Mouse (Mus musculus): Measurements from ENCODE around the gene Adipor2. TPM values are rescaled to one million over a fixed set of nuclear protein-coding genes. Genes with fewer than 3 reads are reported as not detected.

Adipor2 gene
- polyA plus RNA-seq, 1 experiment from 2014 or later = 29.0 TPM

DNA sequence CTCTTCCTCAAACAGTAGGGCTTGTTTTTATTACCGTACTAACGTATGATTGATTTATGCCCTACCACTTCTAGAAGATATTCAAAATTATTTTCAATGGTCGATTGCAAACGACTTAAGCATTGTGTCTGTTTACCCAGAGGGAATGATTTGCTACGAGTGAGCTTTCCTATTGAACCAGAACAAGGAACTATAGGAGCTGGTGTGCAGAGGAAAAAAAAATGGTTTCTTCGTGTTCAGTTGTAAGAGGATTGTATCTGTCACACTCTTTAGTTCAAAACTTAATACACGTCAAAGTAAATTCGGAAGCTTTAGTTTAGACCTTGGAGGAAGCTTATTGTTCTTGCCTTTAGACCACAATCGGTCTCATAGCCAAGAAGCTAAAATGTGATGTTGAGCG, 28.4 kb downstream of the Adipor2 start:
- peak; percentile 40 for DNase-seq
- H3K4me3 ChIP-seq (ENCODE audit: low read depth, low read length) = peak overlapping the region; percentile 81
- peaks cover 7% of the 10 kb centered on the region; the same call in 1 of the 2 replicates for H3K4me1 ChIP-seq (ENCODE audit: insufficient read depth)
- no peak for TF ChIP-seq CTCF (IDR thresholded peaks at IDR 0.05; ENCODE audit: low read depth)
- 18% methylated on average over 10 of the region's 10 CpGs for WGBS
- peak overlapping the region; percentile 89 for H3K4me2 ChIP-seq
- no peak for ATAC-seq (ENCODE audit: insufficient read depth)
- no peaks in the 10 kb centered on the region for H3K27me3 ChIP-seq (ENCODE audit: insufficient read depth, low read length)
- H3K36me3 ChIP-seq (ENCODE audit: insufficient read depth) = no peaks in the 10 kb centered on the region
- no peaks in the 10 kb centered on the region for H3K9me3 ChIP-seq (ENCODE audit: low read depth, low read length)
- peak overlapping the region; percentile 92 for H3K27ac ChIP-seq (ENCODE audit: low read depth)
- H3K9ac ChIP-seq = peak overlapping the region; percentile 87

- Histone ChIP-seq H3K4me1 (ENCODE audit: insufficient read depth) (peaks cover 7% of the 10 kb centered on the region; the same call in 1 of the 2 replicates), H3K27me3 (ENCODE audit: insufficient read depth, low read length) (no peaks in the 10 kb centered on the region), H3K9ac (peak overlapping the region; percentile 87), H3K27ac (ENCODE audit: low read depth) (peak overlapping the region; percentile 92), H3K36me3 (ENCODE audit: insufficient read depth) (no peaks in the 10 kb centered on the region), H3K9me3 (ENCODE audit: low read depth, low read length) (no peaks in the 10 kb centered on the region), H3K4me3 (ENCODE audit: low read depth, low read length) (peak overlapping the region; percentile 81), H3K4me2 (peak overlapping the region; percentile 89)
- DNase-seq = peak; percentile 99
- no peak for TF ChIP-seq CTCF (IDR thresholded peaks at IDR 0.05; ENCODE audit: low read depth)
- ATAC-seq (ENCODE audit: insufficient read depth) = peak; percentile 99
- WGBS = under 1% methylated on average over 53 of the region's 53 CpGs
These were observed 28.9 kb downstream of the Adipor2 start for GRCm38 (mm10) chr6:119388650-119389012.

DNA sequence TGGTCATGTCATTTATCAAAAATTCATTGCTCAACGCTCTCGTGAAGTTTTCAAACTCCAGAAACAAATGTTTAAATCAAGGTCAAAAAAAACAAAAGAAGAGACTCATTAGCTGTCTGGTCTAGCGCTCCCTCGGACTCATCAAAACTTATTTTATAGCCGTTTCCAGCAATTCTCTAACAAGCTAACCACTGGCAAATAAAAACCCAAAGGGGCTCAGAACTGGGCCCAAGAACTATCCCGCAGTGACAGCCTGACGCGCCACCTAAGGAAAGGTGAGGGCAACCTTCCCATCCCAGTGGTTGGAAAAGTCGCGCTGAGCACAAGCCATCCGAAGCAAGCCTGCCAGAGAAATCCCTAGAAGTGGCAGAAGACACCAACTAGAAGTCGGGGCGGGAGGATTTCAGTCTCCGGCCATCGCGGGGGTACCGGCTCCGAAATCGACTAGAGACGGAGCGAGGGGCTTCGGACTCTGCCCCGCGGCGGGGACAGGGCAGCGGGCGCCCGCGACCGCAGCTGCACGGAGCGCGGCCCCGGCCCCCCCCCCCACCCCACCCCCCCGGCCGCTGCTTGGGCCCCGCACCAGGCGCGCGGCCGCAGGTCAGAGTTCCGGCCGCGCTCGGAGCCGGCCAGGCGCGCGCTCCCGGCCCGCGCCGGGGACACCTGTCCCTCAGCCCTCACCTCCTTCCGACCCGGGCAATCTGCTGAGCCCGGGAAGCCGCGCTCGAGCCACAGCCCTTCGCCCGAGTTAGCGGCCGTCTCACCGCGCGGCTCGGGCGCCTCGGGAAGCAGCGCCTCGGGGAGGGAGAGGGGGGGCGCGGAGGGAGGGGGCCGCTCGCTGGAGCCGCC, 29.5 kb downstream of the Adipor2 start:
- ATAC-seq (ENCODE audit: insufficient read depth) (peak; percentile 85), DNase-seq (peak; percentile 70)
- peaks cover 7% of the 10 kb centered on the region; the same call in 1 of the 2 replicates for H3K4me1 ChIP-seq (ENCODE audit: insufficient read depth)
- peak overlapping the region; percentile 81 for H3K4me3 ChIP-seq (ENCODE audit: low read depth, low read length)
- no peak for TF ChIP-seq CTCF (IDR thresholded peaks at IDR 0.05; ENCODE audit: low read depth)
- peak overlapping the region; percentile 87 for H3K9ac ChIP-seq
- H3K27ac ChIP-seq (ENCODE audit: low read depth) = peak overlapping the region; percentile 92
- no peaks in the 10 kb centered on the region for H3K27me3 ChIP-seq (ENCODE audit: insufficient read depth, low read length)
- peak overlapping the region; percentile 89 for H3K4me2 ChIP-seq
- no peaks in the 10 kb centered on the region for H3K36me3 ChIP-seq (ENCODE audit: insufficient read depth)
- no peaks in the 10 kb centered on the region for H3K9me3 ChIP-seq (ENCODE audit: low read depth, low read length)
- under 1% methylated on average over 61 of the region's 76 CpGs for WGBS

DNA sequence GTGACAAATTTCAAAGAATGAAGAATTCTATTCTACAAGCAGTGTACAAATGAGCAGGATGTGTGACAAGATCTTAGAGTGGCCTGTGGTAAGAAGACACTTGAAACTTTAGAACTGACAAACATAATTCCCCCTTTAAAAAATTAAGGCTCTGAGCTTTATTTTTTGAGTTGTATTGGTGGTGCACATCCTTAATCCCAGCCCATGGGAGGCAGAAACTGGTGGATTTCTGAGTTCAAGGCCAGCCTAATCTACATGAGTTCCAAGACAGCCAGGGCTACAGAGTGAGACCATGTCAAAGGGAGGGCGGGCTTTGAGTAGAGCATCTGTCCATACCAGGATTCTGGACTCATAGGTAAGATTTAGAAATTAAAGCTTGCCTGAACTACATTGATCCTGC, 30.7 kb downstream of the Adipor2 start:
- Histone ChIP-seq H3K9ac (peak overlapping the region; percentile 87; the same call in 1 of the 2 replicates), H3K36me3 (ENCODE audit: insufficient read depth) (no peaks in the 10 kb centered on the region), H3K4me2 (peak overlapping the region; percentile 89), H3K4me1 (ENCODE audit: insufficient read depth) (peaks cover 7% of the 10 kb centered on the region; the same call in 1 of the 2 replicates), H3K9me3 (ENCODE audit: low read depth, low read length) (no peaks in the 10 kb centered on the region), H3K4me3 (ENCODE audit: low read depth, low read length) (no peak overlapping the region), H3K27ac (ENCODE audit: low read depth) (no peak overlapping the region), H3K27me3 (ENCODE audit: insufficient read depth, low read length) (no peaks in the 10 kb centered on the region)
- TF ChIP-seq CTCF (IDR thresholded peaks at IDR 0.05; ENCODE audit: low read depth) = no peak
- 95% methylated on average over 1 of the region's 1 CpGs for WGBS
- DNase-seq = no peak
- ATAC-seq (ENCODE audit: insufficient read depth) = no peak

DNA sequence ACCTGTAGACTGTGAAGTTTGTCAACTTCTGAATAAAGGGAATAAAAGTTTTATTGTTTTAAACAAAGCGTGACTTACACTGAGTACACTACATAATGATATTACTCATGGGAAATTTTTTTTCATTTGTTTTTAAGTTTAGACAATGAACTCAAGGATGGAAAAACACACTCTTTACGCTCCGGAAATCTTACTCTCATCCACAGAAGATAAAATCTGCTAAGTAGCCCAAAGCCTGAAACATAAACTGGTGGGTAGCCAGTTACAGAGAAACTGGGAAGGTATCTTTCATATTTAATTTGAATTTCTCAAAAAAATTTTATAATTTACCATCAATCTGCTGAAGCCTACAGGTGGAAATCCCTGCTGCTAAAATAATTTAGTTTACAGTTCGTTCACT, 31.1 kb downstream of the Adipor2 start:
- no peak for ATAC-seq (ENCODE audit: insufficient read depth)
- peaks cover 7% of the 10 kb centered on the region; the same call in 1 of the 2 replicates for H3K4me1 ChIP-seq (ENCODE audit: insufficient read depth)
- H3K27me3 ChIP-seq (ENCODE audit: insufficient read depth, low read length) = no peaks in the 10 kb centered on the region
- 89% methylated on average over 4 of the region's 4 CpGs for WGBS
- no peak overlapping the region for H3K4me2 ChIP-seq
- no peak for TF ChIP-seq CTCF (IDR thresholded peaks at IDR 0.05; ENCODE audit: low read depth)
- no peak for DNase-seq
- no peaks in the 10 kb centered on the region for H3K36me3 ChIP-seq (ENCODE audit: insufficient read depth)
- no peak overlapping the region for H3K27ac ChIP-seq (ENCODE audit: low read depth)
- no peaks in the 10 kb centered on the region for H3K9me3 ChIP-seq (ENCODE audit: low read depth, low read length)
- no peak overlapping the region for H3K9ac ChIP-seq
- H3K4me3 ChIP-seq (ENCODE audit: low read depth, low read length) = no peak overlapping the region

DNA sequence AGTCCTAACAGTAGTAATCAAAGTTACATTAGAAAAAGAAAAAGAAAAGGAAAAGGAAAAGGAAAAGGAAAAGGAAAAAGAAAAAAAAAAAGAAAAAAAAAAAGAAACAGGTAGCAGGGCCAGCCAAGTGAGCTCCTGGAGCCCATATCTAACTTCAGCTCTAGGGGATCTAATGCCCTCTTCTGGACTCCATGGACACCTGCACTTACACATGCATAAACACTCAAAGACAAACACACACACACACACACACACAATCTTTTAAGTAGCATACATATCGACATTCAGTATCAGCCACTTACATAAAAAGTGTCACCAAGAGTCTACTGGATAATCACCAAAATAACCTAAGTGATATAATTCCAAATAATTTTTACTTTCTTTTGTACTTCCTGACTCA, 31.8 kb downstream of the Adipor2 start:
- H3K4me2 ChIP-seq = no peak overlapping the region
- no peak for DNase-seq
- H3K36me3 ChIP-seq (ENCODE audit: insufficient read depth) = no peaks in the 10 kb centered on the region
- H3K4me3 ChIP-seq (ENCODE audit: low read depth, low read length) = no peak overlapping the region
- no peak overlapping the region for H3K9ac ChIP-seq
- no peak overlapping the region for H3K27ac ChIP-seq (ENCODE audit: low read depth)
- ATAC-seq (ENCODE audit: insufficient read depth) = no peak
- H3K9me3 ChIP-seq (ENCODE audit: low read depth, low read length) = no peaks in the 10 kb centered on the region
- H3K4me1 ChIP-seq (ENCODE audit: insufficient read depth) = peaks cover 7% of the 10 kb centered on the region; the same call in 1 of the 2 replicates
- no peaks in the 10 kb centered on the region for H3K27me3 ChIP-seq (ENCODE audit: insufficient read depth, low read length)
- WGBS = 88% methylated on average over 1 of the region's 1 CpGs
- no peak for TF ChIP-seq CTCF (IDR thresholded peaks at IDR 0.05; ENCODE audit: low read depth)

DNA sequence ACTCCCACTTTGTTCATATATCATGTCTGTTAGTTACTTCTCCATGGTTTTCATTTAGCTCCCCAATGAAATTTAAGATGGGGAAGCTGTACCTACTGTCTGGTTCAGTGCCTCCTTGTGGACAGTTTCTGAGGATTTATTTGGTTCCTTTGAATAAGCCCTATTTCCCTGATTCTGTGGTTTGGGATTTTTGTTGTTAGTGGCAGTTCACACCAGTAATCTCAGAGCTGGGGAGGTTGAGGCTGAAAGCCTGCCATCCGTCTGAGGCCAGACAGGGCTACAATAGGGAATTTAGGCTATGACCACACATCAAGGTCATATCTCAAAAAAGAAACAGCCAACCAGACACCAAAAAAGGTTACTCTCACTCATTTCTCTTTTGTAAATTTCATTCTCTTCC, 38.9 kb downstream of the Adipor2 start:
- Histone ChIP-seq H3K4me3 (ENCODE audit: low read depth, low read length) (no peak overlapping the region), H3K27ac (ENCODE audit: low read depth) (no peak overlapping the region), H3K4me2 (no peak overlapping the region), H3K9me3 (ENCODE audit: low read depth, low read length) (no peaks in the 10 kb centered on the region), H3K9ac (no peak overlapping the region), H3K4me1 (ENCODE audit: insufficient read depth) (peaks cover 8% of the 10 kb centered on the region; the same call in 1 of the 2 replicates), H3K36me3 (ENCODE audit: insufficient read depth) (no peaks in the 10 kb centered on the region), H3K27me3 (ENCODE audit: insufficient read depth, low read length) (no peaks in the 10 kb centered on the region)
- no peak for ATAC-seq (ENCODE audit: insufficient read depth)
- 0 out of 2 replicates have a peak, but pooled peaks have one; percentile 8 for TF ChIP-seq CTCF (IDR thresholded peaks at IDR 0.05; ENCODE audit: low read depth)
- DNase-seq = no peak
- 83% methylated on average over 1 of the region's 1 CpGs for WGBS
